Mouse (Mus musculus): ENCODE data around the gene Gm35315.
"Not testable (repeated sequence)": the region's sequence is repeated elsewhere in the genome, so short reads cannot be mapped to it uniquely, and the experiment has no call there.

The Gm35315 gene

DNA sequence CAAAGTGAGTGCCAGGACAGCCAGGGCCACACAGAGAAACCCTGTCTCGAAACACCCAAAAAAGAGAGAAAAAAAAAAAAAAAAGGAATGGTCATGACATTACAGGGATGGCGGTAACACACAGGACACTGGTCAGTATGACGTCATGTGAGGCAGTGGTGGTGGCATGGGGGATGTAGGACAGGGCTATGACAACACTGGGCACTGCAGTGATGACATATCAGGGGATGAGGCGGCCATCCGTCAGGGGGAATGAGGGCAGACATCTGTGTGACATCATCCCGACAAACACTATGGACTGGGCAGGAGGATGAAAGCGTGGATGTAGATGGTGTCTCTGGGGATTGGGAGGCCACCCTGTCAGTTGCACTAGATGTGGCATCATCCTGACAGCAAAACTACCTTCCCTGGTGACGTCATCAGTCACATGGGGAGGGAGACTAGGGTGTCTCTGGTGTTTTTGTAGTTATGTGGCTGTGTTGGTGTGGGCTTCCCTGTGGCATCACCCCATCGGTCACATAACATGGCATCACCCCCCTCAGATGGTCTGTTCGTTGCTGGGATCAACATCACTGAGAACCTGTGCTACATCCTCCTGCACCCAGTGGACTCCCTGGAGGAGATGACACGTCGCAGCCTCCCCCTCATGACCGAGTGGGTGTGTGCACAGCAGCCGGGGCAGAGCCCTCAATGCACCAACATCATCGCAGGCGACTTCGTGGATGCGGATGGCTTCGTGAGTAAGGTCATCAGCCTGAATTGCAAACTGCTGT, 8.8 kb upstream of the Gm35315 start:
- in situ Hi-C loops (cut with MboI; ENCODE audit: unreplicated experiment in 2 of 2), result no loop called here

DNA sequence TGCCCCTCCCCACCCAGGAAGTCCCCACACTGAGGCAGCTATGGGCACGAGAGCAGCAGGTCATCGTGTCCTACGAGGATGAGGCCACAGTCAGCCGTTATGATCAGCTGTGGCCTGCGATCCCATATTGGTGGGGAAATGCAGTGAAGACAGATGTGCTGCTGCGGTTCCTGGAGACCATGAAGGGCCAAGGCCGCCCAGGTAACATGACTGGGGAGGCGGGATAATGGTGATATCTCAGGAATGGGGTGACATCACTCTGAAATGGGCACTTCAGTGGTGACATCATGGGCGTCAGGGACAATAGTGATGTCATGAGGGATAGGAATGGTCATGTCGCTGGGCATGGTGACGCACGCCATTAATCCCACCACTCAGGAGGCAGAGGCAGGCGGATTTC, 8.2 kb upstream of the Gm35315 start:
- in situ Hi-C loops (cut with MboI; ENCODE audit: unreplicated experiment in 2 of 2), result no loop called here

DNA sequence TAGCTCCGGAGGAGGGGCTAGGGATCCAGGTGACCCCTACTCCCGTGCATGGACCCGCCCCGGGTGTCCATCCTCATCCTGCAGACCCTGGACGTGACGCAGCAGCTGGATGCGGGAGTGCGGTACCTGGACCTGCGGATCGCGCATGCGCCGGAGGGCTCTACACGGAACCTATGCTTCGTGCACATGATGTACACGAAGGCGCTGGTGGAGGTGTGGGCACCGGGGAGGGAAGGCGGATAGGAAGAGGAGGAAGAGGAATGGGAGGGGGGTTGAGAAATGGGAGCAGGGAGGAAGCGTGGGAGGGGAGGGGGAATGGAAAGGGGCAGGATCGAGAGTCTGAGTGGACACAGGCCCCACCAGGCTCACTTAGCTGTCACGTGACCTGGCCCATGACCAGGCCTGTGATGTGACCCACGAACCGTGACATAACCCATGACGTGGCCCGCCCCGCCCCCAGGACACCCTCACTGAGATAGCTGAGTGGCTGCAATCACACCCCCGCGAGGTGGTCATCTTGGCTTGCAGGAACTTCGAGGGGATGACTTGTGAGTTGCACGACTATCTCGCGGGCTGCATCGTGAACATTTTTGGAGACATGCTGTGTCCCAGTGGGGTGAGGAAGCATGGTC, 7.6 kb upstream of the Gm35315 start:
- in situ Hi-C loops (cut with MboI; ENCODE audit: unreplicated experiment in 2 of 2), result no loop called here

DNA sequence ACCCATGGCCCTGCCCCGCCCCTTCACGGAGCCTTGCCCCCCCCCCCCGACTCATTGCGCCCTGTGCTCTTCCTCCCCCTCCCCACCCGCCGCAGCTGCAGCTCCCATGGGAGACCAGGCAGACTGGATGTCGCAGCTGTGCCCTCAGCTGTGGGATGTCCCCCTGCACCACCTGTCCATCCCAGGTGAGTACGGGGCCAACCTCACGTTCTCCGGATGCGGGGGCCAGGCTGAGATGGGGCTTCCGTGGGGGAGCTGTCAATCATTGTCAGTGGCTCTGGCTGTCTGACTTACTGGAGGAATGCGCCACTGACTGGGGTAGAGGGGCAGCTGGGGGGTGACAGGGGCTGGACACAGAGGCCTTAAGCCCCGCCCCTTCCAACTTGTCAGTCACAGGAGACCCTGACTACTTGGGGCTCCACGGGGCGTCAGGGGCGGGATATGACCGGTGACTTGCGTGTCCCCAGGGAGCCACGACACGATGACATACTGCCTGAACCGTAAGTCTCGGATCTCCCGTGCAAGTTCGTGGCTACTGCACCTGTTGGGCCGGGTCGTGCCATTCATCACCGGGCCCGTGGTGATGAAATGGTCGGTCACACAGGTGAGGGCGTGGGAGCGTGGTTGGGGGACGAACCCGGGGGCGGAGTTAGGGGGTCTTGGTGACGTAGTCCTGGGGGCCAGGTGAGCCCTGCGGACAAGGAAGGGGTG, 6.9 kb upstream of the Gm35315 start:
- in situ Hi-C loops (cut with MboI; ENCODE audit: unreplicated experiment in 2 of 2), result no loop called here

DNA sequence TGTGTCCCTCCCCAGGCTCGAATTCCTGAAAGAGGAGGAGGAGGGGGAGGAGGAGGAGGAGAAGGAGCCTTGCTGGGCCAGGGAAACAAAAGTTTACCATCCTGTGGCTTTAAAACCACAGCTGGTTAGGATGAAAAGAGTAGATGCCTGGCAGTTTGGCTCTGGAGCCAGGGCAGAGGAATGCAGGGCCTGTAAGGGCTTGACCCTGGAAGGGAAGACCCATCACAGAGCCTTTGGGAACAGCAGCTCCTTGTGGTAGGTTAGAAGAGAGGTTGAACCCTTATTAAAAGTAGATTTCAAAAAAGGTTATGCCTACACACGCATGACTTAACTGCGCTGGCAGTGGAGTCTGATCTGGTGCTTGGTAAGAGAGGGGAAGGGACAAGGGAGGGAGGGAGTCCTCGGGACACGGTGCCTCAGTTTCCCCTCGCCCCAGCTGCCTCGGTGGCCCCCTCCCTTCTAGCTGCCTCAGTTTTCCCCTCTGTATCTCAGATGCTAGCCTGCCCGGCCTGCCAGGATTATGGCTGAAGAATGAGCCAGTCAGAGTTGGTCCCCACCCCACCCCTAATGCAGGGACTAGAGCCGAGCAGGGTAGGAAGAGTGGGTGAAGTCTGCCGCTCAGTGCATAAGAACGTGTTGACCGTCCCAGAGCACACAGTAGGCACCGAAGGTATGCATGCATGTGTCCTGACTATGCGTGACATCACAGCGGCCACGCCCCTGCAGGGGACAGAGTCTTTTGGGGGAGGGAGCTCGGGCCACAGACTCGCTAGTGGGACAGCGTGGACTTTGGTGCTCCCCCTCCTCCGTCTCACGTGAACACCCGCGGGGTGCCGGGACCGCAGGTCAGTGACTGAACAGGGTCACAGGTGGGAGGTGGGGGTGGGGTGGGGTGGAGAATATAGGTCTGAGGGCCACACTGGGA, 5.7 kb upstream of the Gm35315 start, which contains the start of gene Plcxd1:
Gene Plcxd1, plus strand, starts transcription at position 314 of the 925 bp plus-strand sequence.
- in situ Hi-C loops (cut with MboI; ENCODE audit: unreplicated experiment in 2 of 2), result no loop called here

DNA sequence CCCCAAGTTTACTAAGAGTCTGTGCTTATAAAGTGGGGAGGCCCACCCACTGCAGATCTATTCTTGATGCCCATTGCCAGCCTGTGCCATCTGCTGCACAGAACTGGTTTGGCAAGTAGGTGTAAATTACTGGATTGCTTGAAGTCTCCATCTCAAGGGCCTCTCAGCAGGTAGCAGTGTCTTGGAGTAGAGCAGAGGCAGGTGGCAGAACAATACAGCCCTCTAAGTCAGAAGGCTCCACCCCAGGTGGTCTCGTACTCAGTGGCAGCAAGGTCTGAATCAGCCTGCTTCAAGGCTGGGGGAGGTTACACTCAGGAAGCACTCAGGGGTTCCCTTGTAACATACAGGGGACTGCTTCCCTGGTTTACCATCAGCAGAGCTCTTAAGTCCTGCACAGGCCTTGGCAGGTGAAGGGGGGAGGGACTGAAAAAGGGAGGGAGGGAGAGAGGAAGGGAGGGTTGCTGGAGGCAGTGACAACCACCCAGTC, 4.8 kb upstream of the Gm35315 start:
- in situ Hi-C loops (cut with MboI; ENCODE audit: unreplicated experiment in 2 of 2), result no loop called here

DNA sequence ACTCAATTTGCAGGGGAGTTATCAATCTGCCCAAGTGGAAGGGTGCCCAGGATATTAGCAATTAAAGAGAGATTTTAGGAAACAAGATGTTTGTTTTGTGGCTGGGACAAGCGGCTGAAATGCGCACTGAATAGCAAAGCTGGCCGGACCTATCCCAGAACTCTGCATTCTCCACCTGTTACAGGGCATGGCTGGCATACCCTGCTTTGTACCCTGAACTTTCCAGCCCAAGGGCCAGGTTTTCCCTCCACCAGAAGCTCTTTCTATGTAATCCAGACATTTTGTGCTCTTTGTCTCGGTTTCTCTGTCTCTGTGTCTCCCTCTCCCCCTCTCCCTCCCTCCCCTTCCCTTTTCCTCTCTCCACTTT, 610 bp upstream of the Gm35315 start:
- in situ Hi-C loops (cut with MboI; ENCODE audit: unreplicated experiment in 2 of 2), result no loop called here

DNA sequence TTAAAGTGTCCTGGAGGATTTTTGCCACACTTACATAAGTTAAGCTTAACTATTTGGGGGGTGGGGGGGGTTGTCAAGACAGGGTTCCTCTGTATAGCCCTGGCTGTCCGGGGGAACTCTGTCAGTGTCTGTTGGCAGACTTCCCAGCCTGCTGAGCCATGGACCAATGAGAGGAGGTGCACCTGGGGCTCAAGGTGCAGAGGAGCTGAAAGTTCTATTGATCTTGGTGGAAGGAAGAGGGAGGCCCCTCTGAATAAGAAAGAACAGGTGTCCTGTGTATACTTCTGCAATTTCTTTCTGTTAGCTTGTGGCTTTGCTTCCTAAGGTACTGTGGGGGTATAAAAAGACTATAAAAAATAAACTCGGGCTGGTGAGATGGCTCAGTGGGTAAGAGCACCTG, 2.7 kb downstream of the Gm35315 start:
- in situ Hi-C loops (cut with MboI; ENCODE audit: unreplicated experiment in 2 of 2), result no loop called here

DNA sequence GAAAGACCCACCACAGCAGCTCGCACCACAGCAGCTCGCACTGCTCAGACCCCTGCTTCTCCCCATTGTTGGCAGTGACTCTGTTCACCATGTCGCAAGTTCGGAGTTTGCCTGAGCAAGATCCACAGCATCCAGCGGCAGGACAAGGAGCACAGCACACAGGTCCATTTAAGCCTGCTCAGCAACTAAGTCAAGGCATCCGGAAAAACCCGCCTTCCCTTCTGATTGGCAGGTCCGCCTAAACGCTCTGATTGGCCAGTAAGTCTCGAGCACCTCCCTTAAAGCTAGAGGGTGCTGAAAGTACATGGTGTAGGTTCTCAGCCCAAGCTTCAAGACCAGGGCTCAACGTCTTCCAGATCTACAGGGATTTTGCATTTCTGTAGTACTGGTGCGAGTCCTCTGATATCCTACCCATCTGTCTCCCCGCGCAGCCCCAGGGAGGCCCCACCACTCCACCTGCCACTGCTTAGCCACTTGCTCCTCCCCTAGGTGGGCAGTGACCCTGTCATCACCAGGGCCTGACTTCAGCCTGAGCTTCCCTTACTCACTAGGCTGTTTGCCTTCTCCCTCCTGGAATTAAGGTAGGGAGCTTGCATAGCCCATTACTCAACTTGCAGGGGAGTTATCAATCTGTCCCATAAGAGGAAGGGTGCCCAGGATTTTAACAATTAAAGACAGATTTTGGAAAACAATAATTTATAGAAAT, 7.9 kb downstream of the Gm35315 start:
- in situ Hi-C loops (cut with MboI; ENCODE audit: unreplicated experiment in 2 of 2), result no loop called here

DNA sequence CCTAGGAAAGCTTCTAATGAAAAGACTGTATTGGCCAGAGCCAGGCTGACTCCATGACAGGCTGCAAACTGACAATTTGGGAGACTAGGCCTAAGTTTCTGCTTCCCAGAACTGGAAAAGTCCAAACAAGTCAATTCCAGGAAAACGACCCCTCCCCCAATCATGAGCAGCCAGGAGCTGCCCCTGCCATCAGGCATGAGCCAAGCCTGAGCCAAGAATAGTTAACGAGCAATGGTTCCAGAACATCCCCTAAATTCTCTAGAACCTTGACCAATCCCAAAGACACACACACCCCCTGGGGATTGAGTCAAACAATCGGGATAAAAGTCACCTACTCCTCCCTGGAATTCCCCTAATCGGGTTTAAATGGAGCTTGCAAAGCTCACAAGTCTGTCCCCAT, 11.3 kb downstream of the Gm35315 start:
- in situ Hi-C loops (cut with MboI; ENCODE audit: unreplicated experiment in 2 of 2), result no loop called here

DNA sequence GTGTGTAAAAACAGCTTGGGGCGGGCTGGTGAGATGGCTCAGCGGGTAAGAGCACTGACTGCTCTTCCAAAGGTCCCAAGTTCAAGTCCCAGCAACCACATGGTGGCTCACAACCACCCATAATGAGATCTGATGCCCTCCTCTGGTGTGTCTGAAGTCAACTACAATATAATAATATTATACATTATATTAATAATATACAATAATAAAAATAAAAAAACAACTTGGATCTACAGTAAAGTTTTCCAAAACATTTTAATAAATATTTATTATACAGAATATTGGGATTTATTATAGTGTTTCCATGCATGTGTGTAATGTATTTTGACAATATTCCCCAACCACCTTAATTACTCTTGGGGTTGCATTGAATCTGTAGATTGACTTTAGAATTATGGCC, 21.8 kb downstream of the Gm35315 start, which contains the start of gene Gm17655:
Gene Gm17655, minus strand, starts transcription at position 101 of the 400 bp plus-strand sequence.
- in situ Hi-C loops (cut with MboI; ENCODE audit: unreplicated experiment in 2 of 2), result not testable (repeated sequence)

DNA sequence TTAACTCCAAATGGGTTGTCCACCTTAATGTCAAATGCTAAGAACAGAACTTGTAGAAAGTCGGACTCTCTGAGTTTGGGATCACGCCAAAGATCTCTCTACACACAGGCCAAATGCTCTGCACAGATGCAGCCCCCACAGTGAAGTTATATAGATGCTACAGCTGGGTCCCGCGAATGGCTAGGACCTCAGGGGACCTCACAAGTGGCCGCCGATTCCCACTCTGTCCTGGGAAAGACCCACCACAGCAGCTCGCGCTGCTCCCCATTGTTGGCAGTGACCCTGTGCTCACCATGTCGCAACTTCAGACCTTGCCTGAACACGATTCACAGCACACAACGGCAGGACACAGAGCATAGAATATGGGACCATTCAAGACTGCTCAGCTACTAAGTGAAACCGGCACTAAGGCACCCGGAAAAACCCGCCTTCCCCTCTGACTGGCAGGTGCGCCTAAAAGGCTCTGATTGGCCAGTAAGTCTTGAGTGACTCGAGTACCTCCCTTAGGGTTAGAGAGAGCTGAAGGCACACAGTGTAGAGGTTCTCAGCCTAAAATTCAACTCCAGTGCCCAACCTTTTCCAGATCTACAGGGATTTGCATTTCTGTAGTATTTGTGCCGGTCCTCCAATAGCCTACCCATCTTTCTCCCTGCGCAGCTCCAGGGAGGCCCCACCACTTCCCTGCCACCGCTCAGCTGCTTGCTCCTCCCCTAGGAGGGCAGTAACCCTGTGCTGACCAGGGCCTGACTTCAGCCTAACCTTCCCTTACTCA, 36.4 kb downstream of the Gm35315 start:
- in situ Hi-C loops (cut with MboI; ENCODE audit: unreplicated experiment in 2 of 2), result no loop called here
